Mouse (Mus musculus): ENCODE data around the gene Rab27a. TPM values are rescaled to one million over a fixed set of nuclear protein-coding genes. Genes with fewer than 3 reads are reported as not detected.

Gene Rab27a
- polyA plus RNA-seq, 1 experiment from 2014 or later = 1.6 TPM

- no peak for ATAC-seq (replicated peaks; ENCODE audit: insufficient number of reproducible peaks, low FRiP score, low TSS enrichment)
- H3K36me3 ChIP-seq (ENCODE audit: control insufficient read depth, insufficient read depth, low read length) = peaks cover 3% of the 10 kb centered on the region; the same call in 1 of the 2 replicates
Observed at GRCm38 (mm10) chr9:73031421-73031820, 13.2 kb upstream of the Rab27a start.

DNA sequence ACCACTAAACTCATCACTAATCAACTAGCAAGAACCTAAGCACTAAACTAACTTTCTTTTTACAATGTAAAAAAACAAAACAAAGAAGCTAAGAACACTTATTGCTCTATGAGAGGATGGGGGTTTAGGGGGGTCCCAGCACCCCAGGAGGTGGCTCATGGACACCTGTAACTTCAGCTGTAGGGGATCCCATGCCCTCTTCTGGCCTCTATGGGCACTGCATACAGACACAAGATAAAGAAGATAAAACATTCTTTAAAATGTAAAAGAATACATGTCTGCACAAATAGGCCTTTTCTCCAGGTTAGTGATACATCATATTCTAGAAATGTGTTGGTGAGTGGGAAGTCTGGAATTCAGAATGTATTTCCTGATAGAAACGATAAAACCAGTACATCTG lies 11.2 kb upstream of the Rab27a start:
- H3K27ac ChIP-seq (ENCODE audit: low read depth, low read length) = no peak overlapping the region
- WGBS (ENCODE audit: insufficient replicate concordance) = 91% methylated on average over 1 of the region's 1 CpGs
- no peak for ATAC-seq (replicated peaks; ENCODE audit: insufficient number of reproducible peaks, low FRiP score, low TSS enrichment)
- H3K4me3 ChIP-seq (ENCODE audit: low read depth, low read length) = no peak overlapping the region
- no peaks in the 10 kb centered on the region for H3K9me3 ChIP-seq (replicated peaks; ENCODE audit: control insufficient read depth, low read length)
- peaks cover 3% of the 10 kb centered on the region; the same call in 1 of the 2 replicates for H3K36me3 ChIP-seq (ENCODE audit: control insufficient read depth, insufficient read depth, low read length)
- no peaks in the 10 kb centered on the region for H3K27me3 ChIP-seq (ENCODE audit: control insufficient read depth, insufficient read depth, low read length)
- 0 out of 2 replicates have a peak, but pooled peaks cover under 1% of the 10 kb centered on the region for H3K4me1 ChIP-seq (ENCODE audit: control insufficient read depth, insufficient read depth, low read length)
- no peak overlapping the region for H3K9ac ChIP-seq (ENCODE audit: low read depth, low read length)
- H3K4me2 ChIP-seq = no peak overlapping the region

More at GRCm38 (mm10) chr9:73031421-73031820, 13.2 kb upstream of the Rab27a start:
- Histone ChIP-seq H3K4me3 (ENCODE audit: low read depth, low read length) (no peak overlapping the region), H3K4me1 (ENCODE audit: control insufficient read depth, insufficient read depth, low read length) (no peaks in the 10 kb centered on the region), H3K9ac (ENCODE audit: low read depth, low read length) (no peak overlapping the region), H3K9me3 (replicated peaks; ENCODE audit: control insufficient read depth, low read length) (no peaks in the 10 kb centered on the region), H3K27ac (ENCODE audit: low read depth, low read length) (no peak overlapping the region), H3K4me2 (no peak overlapping the region), H3K27me3 (ENCODE audit: control insufficient read depth, insufficient read depth, low read length) (no peaks in the 10 kb centered on the region)
- 53% methylated on average over 4 of the region's 4 CpGs for WGBS (ENCODE audit: insufficient replicate concordance)

- Histone ChIP-seq H3K27me3 (ENCODE audit: control insufficient read depth, insufficient read depth, low read length) (no peaks in the 10 kb centered on the region), H3K9ac (ENCODE audit: low read depth, low read length) (peak overlapping the region; percentile 73), H3K4me3 (ENCODE audit: low read depth, low read length) (peak overlapping the region; percentile 66), H3K36me3 (ENCODE audit: control insufficient read depth, insufficient read depth, low read length) (no peaks in the 10 kb centered on the region), H3K9me3 (replicated peaks; ENCODE audit: control insufficient read depth, low read length) (no peaks in the 10 kb centered on the region), H3K4me1 (ENCODE audit: control insufficient read depth, insufficient read depth, low read length) (peaks cover 7% of the 10 kb centered on the region), H3K4me2 (peak overlapping the region; percentile 78), H3K27ac (ENCODE audit: low read depth, low read length) (peak overlapping the region; percentile 41; the same call in 1 of the 2 replicates)
- WGBS (ENCODE audit: insufficient replicate concordance) = under 1% methylated on average over 49 of the region's 49 CpGs
- peak; percentile 80 for ATAC-seq (replicated peaks; ENCODE audit: insufficient number of reproducible peaks, low FRiP score, low TSS enrichment)
Observed at GRCm38 (mm10) chr9:73039222-73039945, 5.3 kb upstream of the Rab27a start.

- Histone ChIP-seq H3K9me3 (replicated peaks; ENCODE audit: control insufficient read depth, low read length) (no peaks in the 10 kb centered on the region), H3K27ac (ENCODE audit: low read depth, low read length) (peak within 1 kb of the TSS; percentile 41; the same call in 1 of the 2 replicates), H3K9ac (ENCODE audit: low read depth, low read length) (peak within 1 kb of the TSS; percentile 73), H3K36me3 (ENCODE audit: control insufficient read depth, insufficient read depth, low read length) (no peaks in the 10 kb centered on the region), H3K4me2 (peak within 1 kb of the TSS; percentile 78), H3K4me1 (ENCODE audit: control insufficient read depth, insufficient read depth, low read length) (peaks cover 7% of the 10 kb centered on the region), H3K4me3 (ENCODE audit: low read depth, low read length) (peak within 1 kb of the TSS; percentile 66), H3K27me3 (ENCODE audit: control insufficient read depth, insufficient read depth, low read length) (no peaks in the 10 kb centered on the region)
- 28% methylated on average over 6 of the region's 6 CpGs for WGBS (ENCODE audit: insufficient replicate concordance)
- no peak for ATAC-seq (replicated peaks; ENCODE audit: insufficient number of reproducible peaks, low FRiP score, low TSS enrichment)
Observed at GRCm38 (mm10) chr9:73040080-73040479, 4.6 kb upstream of the Rab27a start, which contains the start of gene Pigb. Gene Pigb (minus strand): TSS chr9:73040378.

DNA sequence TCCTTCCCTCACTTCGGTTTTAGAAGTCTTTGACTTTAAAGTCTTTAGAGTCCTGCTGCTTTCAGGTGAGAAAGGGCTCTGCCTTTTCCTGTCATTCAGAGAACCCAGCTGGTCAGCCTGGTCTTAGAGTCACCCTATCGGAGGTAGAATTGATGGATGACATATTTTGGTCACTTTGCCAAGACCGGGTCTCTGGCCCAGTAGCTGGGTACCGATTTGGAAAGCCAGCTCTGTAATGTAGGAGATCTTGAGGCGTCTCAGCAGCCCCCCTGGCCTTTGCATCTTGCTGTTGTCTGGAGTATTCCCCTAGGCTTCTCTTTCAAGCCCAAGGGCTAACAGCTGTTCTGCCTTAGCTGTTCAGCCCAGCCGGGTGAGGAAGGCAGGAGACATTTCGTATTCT lies 550 bp downstream of the Rab27a start:
- Histone ChIP-seq H3K27me3 (ENCODE audit: control insufficient read depth, insufficient read depth, low read length) (no peaks in the 10 kb centered on the region), H3K9ac (ENCODE audit: low read depth, low read length) (peak overlapping the region; percentile 66), H3K9me3 (replicated peaks; ENCODE audit: control insufficient read depth, low read length) (no peaks in the 10 kb centered on the region), H3K4me2 (peak overlapping the region; percentile 87), H3K4me3 (ENCODE audit: low read depth, low read length) (peak overlapping the region; percentile 44), H3K4me1 (ENCODE audit: control insufficient read depth, insufficient read depth, low read length) (peaks cover 2% of the 10 kb centered on the region), H3K36me3 (ENCODE audit: control insufficient read depth, insufficient read depth, low read length) (no peaks in the 10 kb centered on the region), H3K27ac (ENCODE audit: low read depth, low read length) (no peak overlapping the region)
- ATAC-seq (replicated peaks; ENCODE audit: insufficient number of reproducible peaks, low FRiP score, low TSS enrichment) = no peak
- 11% methylated on average over 7 of the region's 7 CpGs for WGBS (ENCODE audit: insufficient replicate concordance)

- Histone ChIP-seq H3K36me3 (ENCODE audit: control insufficient read depth, insufficient read depth, low read length) (no peaks in the 10 kb centered on the region), H3K4me3 (ENCODE audit: low read depth, low read length) (0 out of 2 replicates have a peak overlapping the region, but pooled peaks have one; percentile 44), H3K4me2 (peak overlapping the region; percentile 87), H3K27me3 (ENCODE audit: control insufficient read depth, insufficient read depth, low read length) (no peaks in the 10 kb centered on the region), H3K4me1 (ENCODE audit: control insufficient read depth, insufficient read depth, low read length) (no peaks in the 10 kb centered on the region), H3K9ac (ENCODE audit: low read depth, low read length) (no peak overlapping the region), H3K27ac (ENCODE audit: low read depth, low read length) (no peak overlapping the region), H3K9me3 (replicated peaks; ENCODE audit: control insufficient read depth, low read length) (no peaks in the 10 kb centered on the region)
- ATAC-seq (replicated peaks; ENCODE audit: insufficient number of reproducible peaks, low FRiP score, low TSS enrichment) = no peak
- 62% methylated on average over 10 of the region's 10 CpGs for WGBS (ENCODE audit: insufficient replicate concordance)
Observed at GRCm38 (mm10) chr9:73045711-73046110, 1.1 kb downstream of the Rab27a start.

GRCm38 (mm10) chr9:73047906-73048305 lies 3.3 kb downstream of the Rab27a start:
- H3K4me3 ChIP-seq (ENCODE audit: low read depth, low read length) = no peak overlapping the region
- no peak overlapping the region for H3K27ac ChIP-seq (ENCODE audit: low read depth, low read length)
- H3K4me1 ChIP-seq (ENCODE audit: control insufficient read depth, insufficient read depth, low read length) = no peaks in the 10 kb centered on the region
- H3K27me3 ChIP-seq (ENCODE audit: control insufficient read depth, insufficient read depth, low read length) = no peaks in the 10 kb centered on the region
- no peaks in the 10 kb centered on the region for H3K36me3 ChIP-seq (ENCODE audit: control insufficient read depth, insufficient read depth, low read length)
- H3K9ac ChIP-seq (ENCODE audit: low read depth, low read length) = no peak overlapping the region
- no peak for ATAC-seq (replicated peaks; ENCODE audit: insufficient number of reproducible peaks, low FRiP score, low TSS enrichment)
- no peaks in the 10 kb centered on the region for H3K9me3 ChIP-seq (replicated peaks; ENCODE audit: control insufficient read depth, low read length)
- WGBS (ENCODE audit: insufficient replicate concordance) = 79% methylated on average over 2 of the region's 2 CpGs
- no peak overlapping the region for H3K4me2 ChIP-seq

GRCm38 (mm10) chr9:73048927-73049326 lies 4.3 kb downstream of the Rab27a start:
- WGBS (ENCODE audit: insufficient replicate concordance) = 14% methylated on average over 4 of the region's 4 CpGs
- H3K4me1 ChIP-seq (ENCODE audit: control insufficient read depth, insufficient read depth, low read length) = no peaks in the 10 kb centered on the region
- H3K9me3 ChIP-seq (replicated peaks; ENCODE audit: control insufficient read depth, low read length) = no peaks in the 10 kb centered on the region
- H3K4me2 ChIP-seq = no peak overlapping the region
- H3K27me3 ChIP-seq (ENCODE audit: control insufficient read depth, insufficient read depth, low read length) = no peaks in the 10 kb centered on the region
- H3K4me3 ChIP-seq (ENCODE audit: low read depth, low read length) = no peak overlapping the region
- no peak for ATAC-seq (replicated peaks; ENCODE audit: insufficient number of reproducible peaks, low FRiP score, low TSS enrichment)
- no peak overlapping the region for H3K27ac ChIP-seq (ENCODE audit: low read depth, low read length)
- no peak overlapping the region for H3K9ac ChIP-seq (ENCODE audit: low read depth, low read length)
- no peaks in the 10 kb centered on the region for H3K36me3 ChIP-seq (ENCODE audit: control insufficient read depth, insufficient read depth, low read length)

DNA sequence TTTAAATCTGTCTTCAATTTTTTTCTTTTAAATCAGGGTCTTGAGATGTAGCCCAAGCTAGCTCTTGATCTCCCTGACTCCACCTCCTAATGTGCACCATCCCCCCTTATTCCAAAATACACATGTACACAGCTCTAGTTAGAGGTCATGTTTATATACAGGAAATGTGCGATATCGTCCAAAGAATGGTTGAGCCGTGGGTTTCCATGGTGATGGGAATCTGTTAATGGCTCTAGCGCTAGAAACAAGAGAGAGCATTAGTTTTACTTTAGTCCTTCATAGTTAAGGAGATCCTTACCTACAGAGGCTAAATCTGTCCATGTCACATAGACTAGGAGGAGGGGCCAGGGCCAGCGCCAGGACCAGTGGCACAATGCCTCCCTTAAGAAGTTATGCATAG lies 5.2 kb downstream of the Rab27a start:
- Histone ChIP-seq H3K27me3 (ENCODE audit: control insufficient read depth, insufficient read depth, low read length) (no peaks in the 10 kb centered on the region), H3K27ac (ENCODE audit: low read depth, low read length) (no peak overlapping the region), H3K4me2 (no peak overlapping the region), H3K4me1 (ENCODE audit: control insufficient read depth, insufficient read depth, low read length) (no peaks in the 10 kb centered on the region), H3K9me3 (replicated peaks; ENCODE audit: control insufficient read depth, low read length) (no peaks in the 10 kb centered on the region), H3K36me3 (ENCODE audit: control insufficient read depth, insufficient read depth, low read length) (no peaks in the 10 kb centered on the region), H3K4me3 (ENCODE audit: low read depth, low read length) (no peak overlapping the region), H3K9ac (ENCODE audit: low read depth, low read length) (no peak overlapping the region)
- no peak for ATAC-seq (replicated peaks; ENCODE audit: insufficient number of reproducible peaks, low FRiP score, low TSS enrichment)
- 72% methylated on average over 5 of the region's 5 CpGs for WGBS (ENCODE audit: insufficient replicate concordance)

All from heart, embryonic 11.5 days (tissue).